Mouse (Mus musculus): Measurements from ENCODE around the gene 4930539E08Rik. TPM values are rescaled to one million over a fixed set of nuclear protein-coding genes. Genes with fewer than 3 reads are reported as not detected.

The 4930539E08Rik gene
- polyA plus RNA-seq, 1 experiment from 2014 or later = 0.27 TPM

- Histone ChIP-seq H3K9me3 (ENCODE audit: control insufficient read depth, low read depth, low read length) (no peaks in the 10 kb centered on the region), H3K36me3 (ENCODE audit: control insufficient read depth, insufficient read depth, low read length) (no peaks in the 10 kb centered on the region), H3K9ac (replicated peaks; ENCODE audit: low read depth, low read length) (no peak overlapping the region), H3K4me2 (replicated peaks; ENCODE audit: low read depth, low read length) (no peak overlapping the region), H3K4me3 (ENCODE audit: low read depth, low read length) (no peak overlapping the region), H3K27me3 (ENCODE audit: control insufficient read depth, insufficient read depth, low read length) (no peaks in the 10 kb centered on the region), H3K27ac (ENCODE audit: low read length) (no peak overlapping the region), H3K4me1 (ENCODE audit: control insufficient read depth, insufficient read depth, low read length) (no peaks in the 10 kb centered on the region)
- no peak for ATAC-seq (ENCODE audit: insufficient number of reproducible peaks, insufficient read depth, low FRiP score, low read depth)
- WGBS = 87% methylated on average over 4 of the region's 4 CpGs
Observed at GRCm38 (mm10) chr17:28867381-28867780, 47.7 kb downstream of the 4930539E08Rik start.

GRCm38 (mm10) chr17:28866921-28867320 is 48.2 kb downstream of the 4930539E08Rik start:
- Histone ChIP-seq H3K4me1 (ENCODE audit: control insufficient read depth, insufficient read depth, low read length) (no peaks in the 10 kb centered on the region), H3K9me3 (ENCODE audit: control insufficient read depth, low read depth, low read length) (no peaks in the 10 kb centered on the region), H3K4me2 (replicated peaks; ENCODE audit: low read depth, low read length) (no peak overlapping the region), H3K27me3 (ENCODE audit: control insufficient read depth, insufficient read depth, low read length) (no peaks in the 10 kb centered on the region), H3K27ac (ENCODE audit: low read length) (no peak overlapping the region), H3K36me3 (ENCODE audit: control insufficient read depth, insufficient read depth, low read length) (no peaks in the 10 kb centered on the region), H3K9ac (replicated peaks; ENCODE audit: low read depth, low read length) (no peak overlapping the region), H3K4me3 (ENCODE audit: low read depth, low read length) (no peak overlapping the region)
- ATAC-seq (ENCODE audit: insufficient number of reproducible peaks, insufficient read depth, low FRiP score, low read depth) = no peak

- Histone ChIP-seq H3K27me3 (ENCODE audit: control insufficient read depth, insufficient read depth, low read length) (no peaks in the 10 kb centered on the region), H3K9me3 (ENCODE audit: control insufficient read depth, low read depth, low read length) (no peaks in the 10 kb centered on the region), H3K36me3 (ENCODE audit: control insufficient read depth, insufficient read depth, low read length) (no peaks in the 10 kb centered on the region), H3K4me2 (replicated peaks; ENCODE audit: low read depth, low read length) (no peak overlapping the region), H3K9ac (replicated peaks; ENCODE audit: low read depth, low read length) (no peak overlapping the region), H3K4me1 (ENCODE audit: control insufficient read depth, insufficient read depth, low read length) (no peaks in the 10 kb centered on the region), H3K4me3 (ENCODE audit: low read depth, low read length) (no peak overlapping the region), H3K27ac (ENCODE audit: low read length) (no peak overlapping the region)
- ATAC-seq (ENCODE audit: insufficient number of reproducible peaks, insufficient read depth, low FRiP score, low read depth) = no peak
- 52% methylated on average over 6 of the region's 6 CpGs for WGBS
Observed at GRCm38 (mm10) chr17:28864464-28864863, 50.7 kb downstream of the 4930539E08Rik start.

DNA sequence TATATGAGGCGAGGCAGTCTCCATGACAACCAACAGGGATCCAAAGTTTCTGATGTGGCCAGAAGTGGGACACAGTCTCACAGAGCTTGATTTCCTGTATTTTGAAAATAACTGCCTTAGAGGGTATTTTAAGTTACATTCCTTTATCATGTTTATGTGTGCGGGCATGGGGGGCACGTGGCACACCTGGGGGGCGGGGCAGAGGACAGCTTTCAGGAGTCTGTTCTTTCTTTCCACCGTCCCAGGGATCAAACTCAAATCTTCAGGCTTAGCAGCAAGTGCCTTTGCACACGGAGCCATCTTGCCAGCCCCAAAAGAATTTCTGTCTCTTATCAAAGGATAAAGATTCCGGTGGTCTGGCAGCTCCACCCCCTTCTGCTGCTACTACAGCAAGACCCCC is 51.2 kb downstream of the 4930539E08Rik start:
- Histone ChIP-seq H3K36me3 (ENCODE audit: control insufficient read depth, insufficient read depth, low read length) (no peaks in the 10 kb centered on the region), H3K9me3 (ENCODE audit: control insufficient read depth, low read depth, low read length) (no peaks in the 10 kb centered on the region), H3K4me2 (replicated peaks; ENCODE audit: low read depth, low read length) (no peak overlapping the region), H3K4me1 (ENCODE audit: control insufficient read depth, insufficient read depth, low read length) (no peaks in the 10 kb centered on the region), H3K27me3 (ENCODE audit: control insufficient read depth, insufficient read depth, low read length) (no peaks in the 10 kb centered on the region), H3K4me3 (ENCODE audit: low read depth, low read length) (no peak overlapping the region), H3K27ac (ENCODE audit: low read length) (no peak overlapping the region), H3K9ac (replicated peaks; ENCODE audit: low read depth, low read length) (no peak overlapping the region)
- 69% methylated on average over 7 of the region's 7 CpGs for WGBS
- ATAC-seq (ENCODE audit: insufficient number of reproducible peaks, insufficient read depth, low FRiP score, low read depth) = no peak

DNA sequence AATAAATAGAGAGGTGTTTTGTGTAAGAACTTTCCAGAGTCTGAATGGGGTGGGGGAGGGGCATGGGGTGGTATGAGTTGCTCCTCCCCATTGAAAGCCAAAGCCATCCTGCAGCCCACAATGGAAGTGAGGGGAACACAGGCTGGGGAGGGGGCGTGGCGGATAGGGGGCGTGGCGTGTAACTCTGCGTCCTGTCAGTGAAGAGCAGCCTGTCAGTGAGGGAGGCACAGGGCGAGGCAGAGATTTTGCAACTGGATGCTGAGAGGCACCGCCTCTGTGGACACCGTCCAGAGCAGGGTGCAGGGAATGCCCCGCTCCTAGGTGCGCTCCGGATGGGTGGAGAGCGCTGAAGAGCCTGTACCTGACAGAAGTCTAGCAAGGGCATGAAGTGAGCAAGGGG is 56.9 kb downstream of the 4930539E08Rik start, which contains the start of gene Pnpla1:
Gene Pnpla1 (plus strand): TSS at position 207 of the 400 bp plus-strand sequence.
- Histone ChIP-seq H3K27ac (ENCODE audit: low read length) (no peak within 1 kb of the TSS), H3K4me3 (ENCODE audit: low read depth, low read length) (no peak within 1 kb of the TSS), H3K9ac (replicated peaks; ENCODE audit: low read depth, low read length) (no peak within 1 kb of the TSS), H3K27me3 (ENCODE audit: control insufficient read depth, insufficient read depth, low read length) (no peaks in the 10 kb centered on the region), H3K36me3 (ENCODE audit: control insufficient read depth, insufficient read depth, low read length) (no peaks in the 10 kb centered on the region), H3K4me2 (replicated peaks; ENCODE audit: low read depth, low read length) (no peak within 1 kb of the TSS), H3K4me1 (ENCODE audit: control insufficient read depth, insufficient read depth, low read length) (no peaks in the 10 kb centered on the region), H3K9me3 (ENCODE audit: control insufficient read depth, low read depth, low read length) (peaks cover 8% of the 10 kb centered on the region; the same call in 1 of the 2 replicates)
- WGBS = 36% methylated on average over 12 of the region's 12 CpGs
- no peak for ATAC-seq (ENCODE audit: insufficient number of reproducible peaks, insufficient read depth, low FRiP score, low read depth)

GRCm38 (mm10) chr17:28856030-28856429 is 59.1 kb downstream of the 4930539E08Rik start:
- Histone ChIP-seq H3K4me1 (ENCODE audit: control insufficient read depth, insufficient read depth, low read length) (no peaks in the 10 kb centered on the region), H3K27ac (ENCODE audit: low read length) (no peak overlapping the region), H3K9ac (replicated peaks; ENCODE audit: low read depth, low read length) (no peak overlapping the region), H3K36me3 (ENCODE audit: control insufficient read depth, insufficient read depth, low read length) (no peaks in the 10 kb centered on the region), H3K4me3 (ENCODE audit: low read depth, low read length) (no peak overlapping the region), H3K9me3 (ENCODE audit: control insufficient read depth, low read depth, low read length) (peaks cover 8% of the 10 kb centered on the region; the same call in 1 of the 2 replicates), H3K4me2 (replicated peaks; ENCODE audit: low read depth, low read length) (no peak overlapping the region), H3K27me3 (ENCODE audit: control insufficient read depth, insufficient read depth, low read length) (no peaks in the 10 kb centered on the region)
- 62% methylated on average over 3 of the region's 3 CpGs for WGBS
- ATAC-seq (ENCODE audit: insufficient number of reproducible peaks, insufficient read depth, low FRiP score, low read depth) = no peak

- H3K4me3 ChIP-seq (ENCODE audit: low read depth, low read length) = no peak overlapping the region
- peaks cover 8% of the 10 kb centered on the region; the same call in 1 of the 2 replicates for H3K9me3 ChIP-seq (ENCODE audit: control insufficient read depth, low read depth, low read length)
- no peak overlapping the region for H3K9ac ChIP-seq (replicated peaks; ENCODE audit: low read depth, low read length)
- 74% methylated on average over 9 of the region's 9 CpGs for WGBS
- no peaks in the 10 kb centered on the region for H3K36me3 ChIP-seq (ENCODE audit: control insufficient read depth, insufficient read depth, low read length)
- H3K27me3 ChIP-seq (ENCODE audit: control insufficient read depth, insufficient read depth, low read length) = no peaks in the 10 kb centered on the region
- no peak for ATAC-seq (ENCODE audit: insufficient number of reproducible peaks, insufficient read depth, low FRiP score, low read depth)
- H3K4me2 ChIP-seq (replicated peaks; ENCODE audit: low read depth, low read length) = no peak overlapping the region
- H3K4me1 ChIP-seq (ENCODE audit: control insufficient read depth, insufficient read depth, low read length) = no peaks in the 10 kb centered on the region
- no peak overlapping the region for H3K27ac ChIP-seq (ENCODE audit: low read length)
Observed at GRCm38 (mm10) chr17:28855166-28855885, 59.8 kb downstream of the 4930539E08Rik start.

- H3K36me3 ChIP-seq (ENCODE audit: control insufficient read depth, insufficient read depth, low read length) = no peaks in the 10 kb centered on the region
- peaks cover 8% of the 10 kb centered on the region; the same call in 1 of the 2 replicates for H3K9me3 ChIP-seq (ENCODE audit: control insufficient read depth, low read depth, low read length)
- no peak overlapping the region for H3K9ac ChIP-seq (replicated peaks; ENCODE audit: low read depth, low read length)
- ATAC-seq (ENCODE audit: insufficient number of reproducible peaks, insufficient read depth, low FRiP score, low read depth) = no peak
- H3K27me3 ChIP-seq (ENCODE audit: control insufficient read depth, insufficient read depth, low read length) = no peaks in the 10 kb centered on the region
- 80% methylated on average over 7 of the region's 7 CpGs for WGBS
- H3K4me3 ChIP-seq (ENCODE audit: low read depth, low read length) = no peak overlapping the region
- no peaks in the 10 kb centered on the region for H3K4me1 ChIP-seq (ENCODE audit: control insufficient read depth, insufficient read depth, low read length)
- no peak overlapping the region for H3K4me2 ChIP-seq (replicated peaks; ENCODE audit: low read depth, low read length)
- H3K27ac ChIP-seq (ENCODE audit: low read length) = no peak overlapping the region
Observed at GRCm38 (mm10) chr17:28854377-28854776, 60.7 kb downstream of the 4930539E08Rik start.

DNA sequence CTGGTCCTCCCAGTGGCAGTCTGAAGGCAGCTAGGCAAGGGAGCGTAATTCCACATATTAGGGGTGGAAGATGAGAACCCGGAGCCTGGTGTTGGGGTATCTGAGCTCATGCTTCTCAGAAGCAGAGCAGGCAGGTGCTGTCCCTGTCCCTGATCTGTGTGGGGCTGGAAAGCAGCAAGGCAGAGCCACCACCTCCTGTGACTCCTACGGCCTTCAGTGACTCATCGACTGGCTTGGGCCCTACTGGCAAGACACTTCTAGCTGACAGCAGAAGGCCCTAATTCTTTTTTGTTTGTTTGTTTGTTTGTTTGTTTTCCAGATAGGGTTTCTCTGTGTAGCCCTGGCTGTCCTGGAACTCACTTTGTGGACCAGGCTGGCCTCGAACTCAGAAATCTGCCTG is 64.6 kb downstream of the 4930539E08Rik start:
- H3K27me3 ChIP-seq (ENCODE audit: control insufficient read depth, insufficient read depth, low read length) = no peaks in the 10 kb centered on the region
- WGBS = 92% methylated on average over 5 of the region's 5 CpGs
- H3K9ac ChIP-seq (replicated peaks; ENCODE audit: low read depth, low read length) = no peak overlapping the region
- ATAC-seq (ENCODE audit: insufficient number of reproducible peaks, insufficient read depth, low FRiP score, low read depth) = no peak
- no peaks in the 10 kb centered on the region for H3K9me3 ChIP-seq (ENCODE audit: control insufficient read depth, low read depth, low read length)
- no peaks in the 10 kb centered on the region for H3K36me3 ChIP-seq (ENCODE audit: control insufficient read depth, insufficient read depth, low read length)
- no peak overlapping the region for H3K4me3 ChIP-seq (ENCODE audit: low read depth, low read length)
- no peak overlapping the region for H3K27ac ChIP-seq (ENCODE audit: low read length)
- H3K4me1 ChIP-seq (ENCODE audit: control insufficient read depth, insufficient read depth, low read length) = no peaks in the 10 kb centered on the region
- H3K4me2 ChIP-seq (replicated peaks; ENCODE audit: low read depth, low read length) = no peak overlapping the region
